Mouse (Mus musculus) stomach, embryonic 14.5 days (tissue): ENCODE measurements around the gene Gosr1. TPM values are rescaled to one million over a fixed set of nuclear protein-coding genes. Genes with fewer than 3 reads are reported as not detected.
"Not testable (repeated sequence)": the region's sequence is repeated elsewhere in the genome, so short reads cannot be mapped to it uniquely, and the experiment has no call there.

Experiments used
- ATAC-seq: fragments of 200-750 bp; cut with Nextera tagmentation; 2 replicates; pipeline ENCODE4 v1.8.0; 2017; ENCODE audit warnings: low read depth, moderate TSS enrichment; ENCODE audit not compliant: insufficient number of reproducible peaks, insufficient read depth, low FRiP score
- H3K27ac ChIP-seq: fragments of 300-500 bp; sonication (generic); 2 replicates; pipeline ENCODE4 v1.5.1; 2014; ENCODE audit warnings: mild to moderate bottlenecking, low read length, moderate library complexity, mixed read lengths
- H3K27me3 ChIP-seq: fragments of 300-500 bp; sonication (generic); 2 replicates; pipeline ENCODE4 v1.6.1; 2014; ENCODE audit warnings: low read length, control low read depth, mixed read lengths; ENCODE audit not compliant: control insufficient read depth, insufficient read depth
- H3K36me3 ChIP-seq: fragments of 300-500 bp; sonication (generic); 2 replicates; pipeline ENCODE4 v1.6.1; 2014; ENCODE audit warnings: mild to moderate bottlenecking, control low read depth, low read length, moderate library complexity, mixed read lengths; ENCODE audit not compliant: control insufficient read depth, insufficient read depth
- H3K4me1 ChIP-seq: fragments of 300-500 bp; sonication (generic); 2 replicates; pipeline ENCODE4 v1.6.1; 2014; ENCODE audit warnings: low read length, control low read depth, mixed read lengths; ENCODE audit not compliant: control insufficient read depth, insufficient read depth
- H3K4me2 ChIP-seq: fragments of 300-500 bp; sonication (generic); replicated peaks from 2 replicates; pipeline ENCODE4 v1.6.1; 2014; ENCODE audit warnings: low read depth, low read length, control low read depth
- H3K4me3 ChIP-seq: fragments of 300-500 bp; sonication (generic); 2 replicates; pipeline ENCODE4 v1.5.1; 2014; ENCODE audit warnings: low read depth, low read length, control low read depth
- H3K9ac ChIP-seq: fragments of 300-500 bp; sonication (generic); replicated peaks from 2 replicates; pipeline ENCODE4 v1.6.1; 2014; ENCODE audit warnings: low read depth, mild to moderate bottlenecking, control low read depth, low read length, moderate library complexity, mixed read lengths
- H3K9me3 ChIP-seq: fragments of 300-500 bp; sonication (generic); 2 replicates; pipeline ENCODE4 v1.6.1; 2016; ENCODE audit warnings: low read depth, low read length, control low read depth; ENCODE audit not compliant: control insufficient read depth
- WGBS: fragments of 180-500 bp; shearing (Covaris S2); extraction: QIAGEN DNeasy Blood & Tissue Kit; methylation state at CpG from one replicate; pipeline ENCODE4 v1.1.7; 2014; 5-methylcytosine and 5-hydroxymethylcytosine counted together
- polyA plus RNA-seq: library from polyadenylated mRNA; unstranded; fragments of >200 nt; fragmentation: Nextera tagmentation; extraction: Ambion mirVana; gene quantifications from 2 replicates; pipeline ENCODE4 v1.2.1, GENCODE M21; 2014

The Gosr1 gene
- 33.5 and 39.2 TPM in 2 replicates for polyA plus RNA-seq

- Histone ChIP-seq H3K4me1 (peaks cover 2% of the 10 kb centered on the region; the same call in 1 of the 2 replicates), H3K4me2 (peak within 1 kb of the TSS; percentile 72), H3K27ac (peak within 1 kb of the TSS; percentile 77), H3K9me3 (no peaks in the 10 kb centered on the region), H3K27me3 (no peaks in the 10 kb centered on the region), H3K4me3 (peak within 1 kb of the TSS; percentile 93), H3K36me3 (peaks cover 17% of the 10 kb centered on the region; the same call in 1 of the 2 replicates), H3K9ac (peak within 1 kb of the TSS; percentile 87)
- peak; percentile 96 for ATAC-seq
- WGBS, result under 1% methylated on average over 28 of the region's 28 CpGs
Measured at GRCm38 (mm10) chr11:76763053-76763740, at the start of gene Gosr1. Gene Gosr1 (minus strand): TSS chr11:76763579.

DNA sequence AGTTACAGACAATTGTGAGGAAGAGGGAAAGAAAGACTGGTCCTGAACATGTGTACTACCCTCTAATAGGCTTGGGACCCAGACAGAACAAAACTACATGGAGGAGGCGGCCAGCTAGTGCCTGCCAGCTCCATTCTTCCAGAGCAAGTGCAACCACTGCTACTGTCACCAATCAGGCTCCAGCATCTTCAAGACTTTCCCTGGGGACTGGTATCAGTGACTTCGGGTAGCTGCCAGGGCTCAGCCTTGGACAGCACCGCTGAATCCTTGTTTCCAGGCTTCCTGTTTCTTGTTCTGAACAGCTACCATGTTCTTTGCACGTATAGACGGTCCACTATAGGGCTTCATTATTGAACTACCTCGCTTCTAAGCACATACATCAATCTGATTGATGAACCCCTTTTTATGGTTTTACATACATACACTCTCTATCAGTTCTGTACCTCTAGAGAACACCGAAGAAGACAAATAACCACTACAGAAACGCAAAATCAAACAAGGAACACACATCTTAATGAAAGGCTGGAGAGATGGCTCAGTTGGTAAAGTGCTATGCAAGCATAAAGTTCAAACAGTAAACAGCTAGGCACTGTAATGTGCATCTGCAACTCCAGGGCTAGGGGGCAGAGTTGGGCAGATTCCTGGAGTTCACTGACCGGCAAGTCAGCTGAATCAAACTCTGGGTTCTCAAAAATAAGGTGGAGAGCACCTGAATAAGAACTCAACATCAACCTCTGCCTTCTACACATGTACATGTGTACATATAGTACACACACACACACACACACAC is 47.5 kb upstream of the Gosr1 start:
- Histone ChIP-seq H3K9me3 (no peaks in the 10 kb centered on the region), H3K27ac (no peak overlapping the region), H3K4me1 (0 out of 2 replicates have a peak, but pooled peaks cover 4% of the 10 kb centered on the region), H3K36me3 (peaks cover 11% of the 10 kb centered on the region), H3K4me3 (no peak overlapping the region), H3K9ac (no peak overlapping the region), H3K27me3 (no peaks in the 10 kb centered on the region), H3K4me2 (no peak overlapping the region)
- WGBS, result 80% methylated on average over 9 of the region's 9 CpGs
- ATAC-seq, result no peak

- H3K9ac ChIP-seq, result no peak overlapping the region
- H3K9me3 ChIP-seq, result no peaks in the 10 kb centered on the region
- H3K4me2 ChIP-seq, result no peak overlapping the region
- WGBS, result 48% methylated on average over 3 of the region's 3 CpGs
- H3K4me1 ChIP-seq, result 0 out of 2 replicates have a peak, but pooled peaks cover 4% of the 10 kb centered on the region
- H3K4me3 ChIP-seq, result no peak overlapping the region
- no peak for ATAC-seq
- H3K27me3 ChIP-seq, result no peaks in the 10 kb centered on the region
- peaks cover 19% of the 10 kb centered on the region for H3K36me3 ChIP-seq
- H3K27ac ChIP-seq, result no peak overlapping the region
Measured at GRCm38 (mm10) chr11:76809450-76809849, 46.1 kb upstream of the Gosr1 start.

- Histone ChIP-seq H3K4me1 (0 out of 2 replicates have a peak, but pooled peaks cover 4% of the 10 kb centered on the region), H3K36me3 (peaks cover 19% of the 10 kb centered on the region), H3K4me2 (no peak overlapping the region), H3K9me3 (no peaks in the 10 kb centered on the region), H3K9ac (no peak overlapping the region), H3K4me3 (no peak overlapping the region), H3K27me3 (no peaks in the 10 kb centered on the region), H3K27ac (no peak overlapping the region)
- WGBS, result 95% methylated on average over 7 of the region's 7 CpGs
- ATAC-seq, result no peak
Measured at GRCm38 (mm10) chr11:76808550-76808949, 45.2 kb upstream of the Gosr1 start.

DNA sequence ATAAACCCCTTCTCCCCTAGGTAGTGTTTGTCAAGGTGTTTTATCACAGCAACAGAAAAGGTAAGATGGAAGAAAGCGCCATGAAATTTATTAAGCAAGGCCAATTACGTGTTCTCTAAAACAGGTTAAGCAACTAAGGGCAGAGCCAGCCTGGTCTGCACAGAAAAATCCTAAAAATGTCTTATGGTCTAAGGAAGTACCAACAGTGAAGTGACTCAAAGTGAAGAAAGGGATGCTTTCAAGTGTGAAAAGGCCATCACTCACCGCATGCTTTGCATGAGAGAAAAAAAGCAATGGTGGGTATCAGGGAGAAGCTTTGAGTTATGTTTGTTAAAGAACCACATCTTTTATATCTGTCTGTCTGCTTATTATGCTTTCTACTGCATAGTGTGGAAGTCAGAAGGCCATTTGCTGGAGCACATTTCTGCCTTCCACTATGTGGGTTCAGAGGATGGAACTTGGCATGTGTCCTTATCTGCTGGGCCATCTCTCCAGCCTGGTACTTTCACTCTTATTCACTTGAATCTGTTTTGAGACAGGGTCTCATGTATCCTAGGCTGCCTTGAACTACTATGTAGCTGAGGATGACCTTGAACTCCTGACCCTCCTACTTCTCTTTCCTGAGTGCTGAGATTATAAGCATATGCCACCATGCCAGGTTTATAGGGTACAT is 43.8 kb upstream of the Gosr1 start:
- ATAC-seq, result no peak
- Histone ChIP-seq H3K4me3 (no peak overlapping the region), H3K27me3 (no peaks in the 10 kb centered on the region), H3K9me3 (no peaks in the 10 kb centered on the region), H3K27ac (no peak overlapping the region), H3K4me1 (0 out of 2 replicates have a peak, but pooled peaks cover 4% of the 10 kb centered on the region), H3K36me3 (peaks cover 17% of the 10 kb centered on the region), H3K9ac (no peak overlapping the region), H3K4me2 (no peak overlapping the region)
- WGBS, result 89% methylated on average over 3 of the region's 3 CpGs

DNA sequence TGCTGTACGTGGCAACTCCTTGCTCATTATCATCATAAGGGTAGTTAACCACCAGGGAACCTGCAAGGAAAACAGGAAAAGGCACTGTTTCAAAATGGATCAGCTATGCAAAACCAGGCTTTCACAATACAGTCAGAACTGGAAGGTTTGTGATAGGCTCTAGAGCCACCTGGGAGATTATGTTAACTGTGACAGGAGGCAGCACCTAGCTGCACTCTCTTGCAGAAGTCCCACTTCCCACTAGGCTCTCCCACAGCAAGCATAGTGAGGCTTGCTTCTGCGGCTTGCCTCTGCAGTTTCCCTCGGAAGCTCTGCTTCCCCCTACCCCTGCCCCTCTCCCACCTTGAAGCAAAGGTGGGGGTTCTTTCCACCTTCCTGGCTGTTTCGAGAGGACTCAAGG is 42.6 kb upstream of the Gosr1 start:
- no peaks in the 10 kb centered on the region for H3K9me3 ChIP-seq
- H3K4me3 ChIP-seq, result no peak overlapping the region
- H3K4me1 ChIP-seq, result 0 out of 2 replicates have a peak, but pooled peaks cover 4% of the 10 kb centered on the region
- H3K27ac ChIP-seq, result no peak overlapping the region
- peaks cover 17% of the 10 kb centered on the region for H3K36me3 ChIP-seq
- no peak overlapping the region for H3K9ac ChIP-seq
- WGBS, result 79% methylated on average over 4 of the region's 4 CpGs
- no peak overlapping the region for H3K4me2 ChIP-seq
- no peak for ATAC-seq
- H3K27me3 ChIP-seq, result no peaks in the 10 kb centered on the region

- not testable (repeated sequence) for H3K27me3 ChIP-seq, H3K9me3 ChIP-seq, H3K4me3 ChIP-seq, H3K4me1 ChIP-seq, ATAC-seq, H3K9ac ChIP-seq, H3K27ac ChIP-seq, H3K4me2 ChIP-seq
- peaks cover 19% of the 10 kb centered on the region for H3K36me3 ChIP-seq
- 97% methylated on average over 3 of the region's 4 CpGs for whole genome bisulfite sequencing
Measured at GRCm38 (mm10) chr11:76805072-76805471, 41.7 kb upstream of the Gosr1 start.

- Histone ChIP-seq H3K27ac (no peak overlapping the region), H3K27me3 (no peaks in the 10 kb centered on the region), H3K4me1 (no peaks in the 10 kb centered on the region), H3K4me2 (no peak overlapping the region), H3K9ac (no peak overlapping the region), H3K4me3 (no peak overlapping the region), H3K9me3 (no peaks in the 10 kb centered on the region), H3K36me3 (peaks cover 19% of the 10 kb centered on the region)
- no peak for ATAC-seq
- WGBS, result 86% methylated on average over 3 of the region's 3 CpGs
Measured at GRCm38 (mm10) chr11:76803266-76803665, 39.9 kb upstream of the Gosr1 start.
